Mouse (Mus musculus) ES-Bruce4 (cell line): Measurements from ENCODE around the gene Bcl2l13. TPM values are rescaled to one million over a fixed set of nuclear protein-coding genes. Genes with fewer than 3 reads are reported as not detected.
A peak's percentile ranks its signal among the peaks of the same experiment; 100 is the strongest.
"Not testable (repeated sequence)": the region's sequence is repeated elsewhere in the genome, so short reads cannot be mapped to it uniquely, and the experiment has no call there.

Source experiments
- H3K27ac ChIP-seq: 2 replicates; pipeline ENCODE4 v1.5.1; 2012; ENCODE audit warnings: low read length, inconsistent platforms; ENCODE audit not compliant: insufficient read depth
- H3K27me3 ChIP-seq: 2 replicates; pipeline ENCODE4 v1.6.1; 2012; ENCODE audit warnings: mild to moderate bottlenecking, low read length, inconsistent platforms; ENCODE audit not compliant: control insufficient read depth, poor library complexity, insufficient read depth, severe bottlenecking
- H3K36me3 ChIP-seq: 2 replicates; pipeline ENCODE4 v1.6.1; 2012; ENCODE audit warnings: inconsistent platforms, mild to moderate bottlenecking, low read length, moderate library complexity; ENCODE audit not compliant: control insufficient read depth, poor library complexity, insufficient read depth, severe bottlenecking
- H3K4me1 ChIP-seq: one replicate; pipeline ENCODE4 v1.8.1; 2011; ENCODE audit warnings: low read length; ENCODE audit not compliant: control insufficient read depth, insufficient read depth
- H3K4me3 ChIP-seq: 2 replicates; pipeline ENCODE4 v1.5.1; 2011; ENCODE audit warnings: low read depth, mild to moderate bottlenecking, low read length
- H3K9ac ChIP-seq: 2 replicates; pipeline ENCODE4 v1.6.1; 2012; ENCODE audit warnings: low read depth, mild to moderate bottlenecking, inconsistent platforms; ENCODE audit not compliant: poor library complexity, severe bottlenecking
- H3K9me3 ChIP-seq: replicated peaks from 2 replicates; pipeline ENCODE4 v1.6.1; 2012; ENCODE audit warnings: mild to moderate bottlenecking, low read length, inconsistent platforms; ENCODE audit not compliant: control insufficient read depth, poor library complexity, insufficient read depth, severe bottlenecking
- CTCF ChIP-seq: IDR thresholded peaks from one replicate; pipeline ENCODE4 v1.8.1; 2011; ENCODE audit warnings: low read depth, low read length
- EP300 ChIP-seq: IDR thresholded peaks from 2 replicates; pipeline ENCODE4 v1.6.1; 2011; ENCODE audit warnings: low read depth, low read length; ENCODE audit not compliant: insufficient read depth
- POLR2A ChIP-seq: IDR thresholded peaks from one replicate; pipeline ENCODE4 v1.8.1; 2011; ENCODE audit warnings: low read length; ENCODE audit not compliant: insufficient read depth
- polyA plus RNA-seq: library from polyadenylated mRNA; stranded (reverse); fragments of >200 nt; gene quantifications from 2 replicates; pipeline ENCODE4 v1.2.4, GENCODE M21; 2011; ENCODE audit warnings: low read depth; ENCODE audit not compliant: missing spikeins, insufficient read depth, insufficient read length

Bcl2l13 gene
- polyA plus RNA-seq, 1 experiment, result 56.4 TPM

- Histone ChIP-seq H3K27ac (no peak overlapping the region), H3K9me3 (no peaks in the 10 kb centered on the region), H3K27me3 (no peaks in the 10 kb centered on the region), H3K36me3 (peaks cover 3% of the 10 kb centered on the region; the same call in 1 of the 2 replicates), H3K4me3 (peak overlapping the region; percentile 87), H3K9ac (peak overlapping the region; percentile 88), H3K4me1 (peaks cover 8% of the 10 kb centered on the region)
- TF ChIP-seq POLR2A (no peak), CTCF (no peak), EP300 (no peak)
Observed at GRCm38 (mm10) chr6:120915649-120915975, 79.6 kb downstream of the Bcl2l13 start.

- Histone ChIP-seq H3K9ac (peak within 1 kb of the TSS; percentile 88), H3K4me3 (peak within 1 kb of the TSS; percentile 87), H3K27me3 (no peaks in the 10 kb centered on the region), H3K27ac (no peak within 1 kb of the TSS), H3K36me3 (peaks cover 3% of the 10 kb centered on the region; the same call in 1 of the 2 replicates), H3K4me1 (peaks cover 5% of the 10 kb centered on the region), H3K9me3 (no peaks in the 10 kb centered on the region)
- TF ChIP-seq CTCF (no peak), POLR2A (no peak), EP300 (no peak)
Observed at GRCm38 (mm10) chr6:120916074-120916971, 80.3 kb downstream of the Bcl2l13 start, which contains the start of gene Bid. Bid (minus strand) TSS chr6:120916853.

- H3K27me3 ChIP-seq, H3K27ac ChIP-seq, H3K36me3 ChIP-seq, H3K9me3 ChIP-seq, H3K4me1 ChIP-seq, H3K9ac ChIP-seq: not testable (repeated sequence)
- peak overlapping the region; percentile 55 for H3K4me3 ChIP-seq
Observed at GRCm38 (mm10) chr6:120916972-120917881, 81.2 kb downstream of the Bcl2l13 start.

GRCm38 (mm10) chr6:120917975-120918374 lies 82.0 kb downstream of the Bcl2l13 start:
- H3K4me1 ChIP-seq, result peaks cover 3% of the 10 kb centered on the region
- no peak overlapping the region for H3K27ac ChIP-seq
- H3K36me3 ChIP-seq, result peaks cover 3% of the 10 kb centered on the region; the same call in 1 of the 2 replicates
- H3K4me3 ChIP-seq, result no peak overlapping the region
- TF ChIP-seq CTCF (no peak), POLR2A (no peak), EP300 (no peak)
- H3K9ac ChIP-seq, result no peak overlapping the region
- H3K27me3 ChIP-seq, result no peaks in the 10 kb centered on the region
- no peaks in the 10 kb centered on the region for H3K9me3 ChIP-seq

GRCm38 (mm10) chr6:120924791-120925321 lies 88.8 kb downstream of the Bcl2l13 start:
- not testable (repeated sequence) for H3K4me3 ChIP-seq, H3K9ac ChIP-seq, H3K27me3 ChIP-seq, H3K9me3 ChIP-seq, H3K4me1 ChIP-seq, H3K36me3 ChIP-seq, H3K27ac ChIP-seq

GRCm38 (mm10) chr6:120926880-120927279 lies 90.9 kb downstream of the Bcl2l13 start:
- H3K4me3 ChIP-seq, result no peak overlapping the region
- no peaks in the 10 kb centered on the region for H3K36me3 ChIP-seq
- no peak overlapping the region for H3K27ac ChIP-seq
- H3K9me3 ChIP-seq, result no peaks in the 10 kb centered on the region
- no peak for TF ChIP-seq CTCF
- TF ChIP-seq POLR2A, result no peak
- TF ChIP-seq EP300, result no peak
- H3K27me3 ChIP-seq, result no peaks in the 10 kb centered on the region
- no peak overlapping the region for H3K9ac ChIP-seq
- no peaks in the 10 kb centered on the region for H3K4me1 ChIP-seq
